Mouse (Mus musculus): ENCODE data around the gene Brf1. TPM values are rescaled to one million over a fixed set of nuclear protein-coding genes. Genes with fewer than 3 reads are reported as not detected.

Brf1 gene
- polyA plus RNA-seq, 1 experiment from 2014 or later: 76.2 TPM

- Histone ChIP-seq H3K4me1 (peaks cover 36% of the 10 kb centered on the region), H3K36me3 (no peaks in the 10 kb centered on the region), H3K9ac (replicated peaks) (no peak overlapping the region), H3K27ac (replicated peaks) (peak overlapping the region; percentile 22; the same call in 1 of the 2 replicates), H3K4me2 (replicated peaks) (no peak overlapping the region), H3K9me3 (no peaks in the 10 kb centered on the region), H3K4me3 (no peak overlapping the region), H3K27me3 (no peaks in the 10 kb centered on the region)
- peak; percentile 44; the same call in 1 of the 2 replicates for ATAC-seq (ENCODE audit: low FRiP score, low read depth)
- WGBS: 76% methylated on average over 11 of the region's 11 CpGs
Measured at GRCm38 (mm10) chr12:113032296-113033250, 32.1 kb upstream of the Brf1 start.

GRCm38 (mm10) chr12:113031441-113031840 is 30.9 kb upstream of the Brf1 start:
- peaks cover 37% of the 10 kb centered on the region for H3K4me1 ChIP-seq
- no peak overlapping the region for H3K27ac ChIP-seq (replicated peaks)
- WGBS: 90% methylated on average over 6 of the region's 6 CpGs

GRCm38 (mm10) chr12:113030993-113031392 is 30.5 kb upstream of the Brf1 start:
- Histone ChIP-seq H3K27me3 (no peaks in the 10 kb centered on the region), H3K36me3 (0 out of 2 replicates have a peak, but pooled peaks cover 5% of the 10 kb centered on the region), H3K4me2 (replicated peaks) (no peak overlapping the region), H3K4me1 (peaks cover 37% of the 10 kb centered on the region), H3K9ac (replicated peaks) (no peak overlapping the region), H3K27ac (replicated peaks) (no peak overlapping the region), H3K9me3 (no peaks in the 10 kb centered on the region), H3K4me3 (no peak overlapping the region)
- ATAC-seq (ENCODE audit: low FRiP score, low read depth): no peak
- 85% methylated on average over 9 of the region's 9 CpGs for WGBS

More at GRCm38 (mm10) chr12:113031441-113031840, 30.9 kb upstream of the Brf1 start:
- H3K4me3 ChIP-seq: no peak overlapping the region
- no peak overlapping the region for H3K4me2 ChIP-seq (replicated peaks)
- H3K9ac ChIP-seq (replicated peaks): no peak overlapping the region
- no peak for ATAC-seq (ENCODE audit: low FRiP score, low read depth)
- 0 out of 2 replicates have a peak, but pooled peaks cover 4% of the 10 kb centered on the region for H3K36me3 ChIP-seq
- no peaks in the 10 kb centered on the region for H3K27me3 ChIP-seq
- no peaks in the 10 kb centered on the region for H3K9me3 ChIP-seq

- Histone ChIP-seq H3K4me2 (replicated peaks) (no peak overlapping the region), H3K27me3 (no peaks in the 10 kb centered on the region), H3K9me3 (no peaks in the 10 kb centered on the region), H3K4me1 (peaks cover 37% of the 10 kb centered on the region), H3K9ac (replicated peaks) (no peak overlapping the region), H3K4me3 (no peak overlapping the region), H3K36me3 (peaks cover 11% of the 10 kb centered on the region; the same call in 1 of the 2 replicates), H3K27ac (replicated peaks) (no peak overlapping the region)
- ATAC-seq (ENCODE audit: low FRiP score, low read depth): no peak
- WGBS: 73% methylated on average over 4 of the region's 4 CpGs
Measured at GRCm38 (mm10) chr12:113030046-113030445, 29.5 kb upstream of the Brf1 start.

- H3K27ac ChIP-seq (replicated peaks): peak overlapping the region; percentile 69
- WGBS: 66% methylated on average over 9 of the region's 9 CpGs
- no peaks in the 10 kb centered on the region for H3K9me3 ChIP-seq
- H3K4me1 ChIP-seq: peaks cover 37% of the 10 kb centered on the region
- H3K9ac ChIP-seq (replicated peaks): no peak overlapping the region
- H3K27me3 ChIP-seq: no peaks in the 10 kb centered on the region
- no peak for ATAC-seq (ENCODE audit: low FRiP score, low read depth)
- no peak overlapping the region for H3K4me3 ChIP-seq
- H3K4me2 ChIP-seq (replicated peaks): no peak overlapping the region
- H3K36me3 ChIP-seq: peaks cover 11% of the 10 kb centered on the region; the same call in 1 of the 2 replicates
Measured at GRCm38 (mm10) chr12:113028898-113029297, 28.4 kb upstream of the Brf1 start.

GRCm38 (mm10) chr12:113028067-113028466 is 27.6 kb upstream of the Brf1 start:
- Histone ChIP-seq H3K4me3 (no peak overlapping the region), H3K36me3 (peaks cover 11% of the 10 kb centered on the region; the same call in 1 of the 2 replicates), H3K9ac (replicated peaks) (no peak overlapping the region), H3K27ac (replicated peaks) (peak overlapping the region; percentile 69), H3K9me3 (no peaks in the 10 kb centered on the region), H3K4me1 (peaks cover 34% of the 10 kb centered on the region), H3K4me2 (replicated peaks) (no peak overlapping the region), H3K27me3 (no peaks in the 10 kb centered on the region)
- ATAC-seq (ENCODE audit: low FRiP score, low read depth): peak; percentile 73
- 54% methylated on average over 5 of the region's 5 CpGs for WGBS

- Histone ChIP-seq H3K4me2 (replicated peaks) (no peak overlapping the region), H3K4me1 (peaks cover 29% of the 10 kb centered on the region), H3K4me3 (no peak overlapping the region), H3K9me3 (no peaks in the 10 kb centered on the region), H3K27me3 (no peaks in the 10 kb centered on the region), H3K36me3 (peaks cover 11% of the 10 kb centered on the region; the same call in 1 of the 2 replicates), H3K9ac (replicated peaks) (no peak overlapping the region), H3K27ac (replicated peaks) (peak overlapping the region; percentile 69)
- WGBS: 86% methylated on average over 2 of the region's 2 CpGs
- ATAC-seq (ENCODE audit: low FRiP score, low read depth): no peak
Measured at GRCm38 (mm10) chr12:113027495-113027894, 27.0 kb upstream of the Brf1 start.

- ATAC-seq (ENCODE audit: low FRiP score, low read depth): no peak
- Histone ChIP-seq H3K36me3 (peaks cover 11% of the 10 kb centered on the region; the same call in 1 of the 2 replicates), H3K4me3 (no peak overlapping the region), H3K4me1 (peaks cover 20% of the 10 kb centered on the region), H3K27ac (replicated peaks) (no peak overlapping the region), H3K4me2 (replicated peaks) (no peak overlapping the region), H3K9ac (replicated peaks) (no peak overlapping the region), H3K27me3 (no peaks in the 10 kb centered on the region), H3K9me3 (no peaks in the 10 kb centered on the region)
- 100% methylated on average over 1 of the region's 1 CpGs for WGBS
Measured at GRCm38 (mm10) chr12:113026557-113026956, 26.1 kb upstream of the Brf1 start.

GRCm38 (mm10) chr12:113023082-113023481 is 22.6 kb upstream of the Brf1 start:
- no peak overlapping the region for H3K4me3 ChIP-seq
- no peak overlapping the region for H3K9ac ChIP-seq (replicated peaks)
- WGBS: 88% methylated on average over 4 of the region's 4 CpGs
- H3K4me2 ChIP-seq (replicated peaks): no peak overlapping the region
- no peaks in the 10 kb centered on the region for H3K27me3 ChIP-seq
- no peak overlapping the region for H3K27ac ChIP-seq (replicated peaks)
- H3K36me3 ChIP-seq: peaks cover 18% of the 10 kb centered on the region
- ATAC-seq (ENCODE audit: low FRiP score, low read depth): no peak
- H3K9me3 ChIP-seq: no peaks in the 10 kb centered on the region
- peaks cover 6% of the 10 kb centered on the region for H3K4me1 ChIP-seq

- no peak overlapping the region for H3K27ac ChIP-seq (replicated peaks)
- no peaks in the 10 kb centered on the region for H3K9me3 ChIP-seq
- no peak overlapping the region for H3K4me3 ChIP-seq
- ATAC-seq (ENCODE audit: low FRiP score, low read depth): no peak
- H3K9ac ChIP-seq (replicated peaks): no peak overlapping the region
- H3K27me3 ChIP-seq: no peaks in the 10 kb centered on the region
- H3K36me3 ChIP-seq: peaks cover 15% of the 10 kb centered on the region
- H3K4me2 ChIP-seq (replicated peaks): no peak overlapping the region
- H3K4me1 ChIP-seq: peaks cover 12% of the 10 kb centered on the region
Measured at GRCm38 (mm10) chr12:113021488-113021887, 21.0 kb upstream of the Brf1 start.

- WGBS: 96% methylated on average over 4 of the region's 4 CpGs
- Histone ChIP-seq H3K9ac (replicated peaks) (no peak overlapping the region), H3K4me2 (replicated peaks) (no peak overlapping the region), H3K4me1 (peaks cover 27% of the 10 kb centered on the region), H3K9me3 (no peaks in the 10 kb centered on the region), H3K27ac (replicated peaks) (no peak overlapping the region), H3K36me3 (peaks cover 7% of the 10 kb centered on the region; the same call in 1 of the 2 replicates), H3K4me3 (no peak overlapping the region), H3K27me3 (no peaks in the 10 kb centered on the region)
- ATAC-seq (ENCODE audit: low FRiP score, low read depth): no peak
Measured at GRCm38 (mm10) chr12:113018763-113019162, 18.3 kb upstream of the Brf1 start.

- H3K4me1 ChIP-seq: peaks cover 39% of the 10 kb centered on the region
- no peak overlapping the region for H3K9ac ChIP-seq (replicated peaks)
- H3K9me3 ChIP-seq: no peaks in the 10 kb centered on the region
- H3K27ac ChIP-seq (replicated peaks): no peak overlapping the region
- WGBS: 81% methylated on average over 9 of the region's 9 CpGs
- no peak overlapping the region for H3K4me3 ChIP-seq
- H3K36me3 ChIP-seq: peaks cover 7% of the 10 kb centered on the region; the same call in 1 of the 2 replicates
- H3K27me3 ChIP-seq: no peaks in the 10 kb centered on the region
- no peak for ATAC-seq (ENCODE audit: low FRiP score, low read depth)
- H3K4me2 ChIP-seq (replicated peaks): no peak overlapping the region
Measured at GRCm38 (mm10) chr12:113017429-113017984, 17.0 kb upstream of the Brf1 start.

All from midbrain, embryonic 12.5 days (tissue).